Mouse (Mus musculus): ENCODE measurements around the gene Il5ra.

Il5ra gene

DNA sequence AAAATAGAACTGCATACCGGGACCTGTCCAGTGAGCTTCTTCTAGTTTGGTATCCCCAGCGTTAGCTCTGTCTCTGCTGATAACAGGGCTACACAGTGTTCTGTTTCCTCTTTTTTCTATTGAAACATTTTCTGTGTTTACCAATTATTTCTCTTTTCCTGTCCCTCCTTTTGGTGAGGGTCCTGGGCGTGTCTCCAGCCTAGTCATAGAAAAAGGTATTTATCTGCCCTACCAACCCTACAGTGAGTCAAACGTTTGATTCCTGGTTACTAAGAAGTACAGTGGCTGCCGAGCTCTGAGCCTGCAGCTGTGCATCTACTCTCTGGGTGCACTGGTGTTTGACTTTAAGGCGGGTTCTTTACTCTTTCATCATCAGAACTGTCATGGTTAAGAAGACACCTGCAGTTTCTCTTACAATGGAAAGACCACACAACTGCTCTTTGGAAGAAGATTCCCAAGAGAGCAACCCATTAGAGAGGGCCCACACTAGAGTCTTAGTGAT, at the start of gene Il5ra:
Gene Il5ra (minus strand): TSS at position 151 of the 502 bp plus-strand sequence.
- DNase-seq (ENCODE audit: low spot score): no peak

DNA sequence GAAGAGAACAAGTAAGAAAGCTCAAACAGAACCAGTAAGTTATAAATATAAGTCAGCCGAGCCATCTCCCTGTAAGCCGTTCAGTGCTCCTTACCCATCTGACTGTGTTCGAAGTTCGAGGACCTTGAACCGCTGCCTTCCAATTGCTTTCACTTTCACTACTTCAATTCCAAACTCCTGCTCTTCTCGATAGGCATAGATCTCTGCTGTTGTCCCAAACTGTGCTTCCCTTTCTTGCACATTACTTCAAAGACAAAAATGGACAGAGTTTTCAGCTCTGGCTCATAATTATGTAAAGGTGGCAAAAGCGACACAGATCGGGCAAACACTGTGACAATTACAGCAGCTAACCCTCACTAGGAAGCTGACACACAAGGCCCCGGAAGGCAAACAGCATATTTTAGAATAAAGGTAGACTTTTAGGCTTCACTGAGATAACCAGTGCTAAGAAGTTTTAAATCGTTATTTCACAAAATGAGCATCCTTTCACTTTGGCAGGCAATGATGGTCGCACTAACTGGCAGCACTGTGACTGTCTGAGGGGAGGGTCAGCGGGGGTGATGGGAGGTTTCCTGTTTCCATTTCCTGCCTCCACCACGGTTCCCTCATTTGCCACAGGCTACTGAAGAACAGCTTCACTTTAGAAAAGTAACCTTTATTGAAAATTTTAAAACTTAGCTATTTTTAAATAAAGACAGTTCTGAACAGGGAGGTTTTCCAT, 45.4 kb upstream of the Il5ra start:
- no peak for DNase-seq (ENCODE audit: low spot score)

- no peak for DNase-seq (ENCODE audit: low spot score)
Observed at GRCm38 (mm10) chr6:106793621-106794020, 44.8 kb upstream of the Il5ra start.

- DNase-seq (ENCODE audit: low spot score): no peak
Observed at GRCm38 (mm10) chr6:106793088-106793487, 44.3 kb upstream of the Il5ra start.

GRCm38 (mm10) chr6:106792486-106792885, 43.6 kb upstream of the Il5ra start:
- DNase-seq (ENCODE audit: low spot score): no peak

- DNase-seq (ENCODE audit: low spot score): no peak
Observed at GRCm38 (mm10) chr6:106791429-106791828, 42.6 kb upstream of the Il5ra start.

DNA sequence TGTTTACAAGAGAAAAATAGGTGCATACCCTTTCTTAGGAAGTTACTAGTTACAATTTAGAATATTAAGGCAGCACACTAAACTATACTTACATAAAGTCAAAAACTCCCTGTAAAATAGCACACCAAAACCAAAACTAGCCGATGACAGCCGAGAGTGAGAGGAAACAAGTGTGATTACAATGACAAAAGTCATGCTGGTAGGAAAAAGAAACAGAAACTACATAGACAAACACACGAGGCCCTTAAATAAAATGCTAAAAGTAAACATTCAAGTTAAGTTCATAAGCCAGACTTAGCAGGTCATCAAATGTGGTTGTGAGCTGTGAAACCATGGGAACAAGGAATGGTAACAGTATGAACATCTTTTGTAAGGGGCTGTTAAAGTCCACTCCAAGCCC, 38.3 kb upstream of the Il5ra start:
- no peak for DNase-seq (ENCODE audit: low spot score)

- no peak for DNase-seq (ENCODE audit: low spot score)
Observed at GRCm38 (mm10) chr6:106770046-106770445, 21.2 kb upstream of the Il5ra start.

GRCm38 (mm10) chr6:106769290-106769866, 20.5 kb upstream of the Il5ra start:
- no peak for DNase-seq (ENCODE audit: low spot score)

- peak; percentile 95 for DNase-seq (ENCODE audit: low spot score)
Observed at GRCm38 (mm10) chr6:106768640-106769289, 19.9 kb upstream of the Il5ra start, which contains the start of gene Trnt1. Gene Trnt1, plus strand, starts transcription at chr6:106769120.

DNA sequence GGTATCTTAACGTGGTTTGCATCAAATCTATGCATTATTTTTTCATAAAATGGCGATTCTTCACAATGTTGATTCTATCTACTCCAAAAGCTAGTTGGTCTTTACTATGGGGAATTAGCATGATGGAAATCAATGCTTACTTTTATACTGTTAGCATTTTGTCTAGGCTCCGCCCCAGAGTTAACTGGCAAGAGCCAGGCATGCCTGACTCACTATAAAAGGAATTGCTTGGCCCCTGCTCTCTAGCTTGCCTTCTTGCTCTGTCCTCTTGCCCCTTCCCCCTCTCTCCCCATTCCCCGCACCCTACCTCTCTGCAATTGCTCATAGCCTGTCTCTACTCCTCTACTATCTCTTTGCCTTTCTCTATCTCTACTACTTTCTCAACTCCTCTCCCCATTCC, 17.9 kb upstream of the Il5ra start:
- no peak for DNase-seq (ENCODE audit: low spot score)

GRCm38 (mm10) chr6:106765892-106766291, 17.1 kb upstream of the Il5ra start:
- DNase-seq (ENCODE audit: low spot score): no peak

GRCm38 (mm10) chr6:106761486-106761885, 12.6 kb upstream of the Il5ra start:
- no peak for DNase-seq (ENCODE audit: low spot score)

GRCm38 (mm10) chr6:106760473-106761218, 11.8 kb upstream of the Il5ra start:
- DNase-seq (ENCODE audit: low spot score): no peak

GRCm38 (mm10) chr6:106758299-106758698, 9.5 kb upstream of the Il5ra start:
- DNase-seq (ENCODE audit: low spot score): no peak

- DNase-seq (ENCODE audit: low spot score): no peak
Observed at GRCm38 (mm10) chr6:106750291-106750690, 1.5 kb upstream of the Il5ra start.

DNA sequence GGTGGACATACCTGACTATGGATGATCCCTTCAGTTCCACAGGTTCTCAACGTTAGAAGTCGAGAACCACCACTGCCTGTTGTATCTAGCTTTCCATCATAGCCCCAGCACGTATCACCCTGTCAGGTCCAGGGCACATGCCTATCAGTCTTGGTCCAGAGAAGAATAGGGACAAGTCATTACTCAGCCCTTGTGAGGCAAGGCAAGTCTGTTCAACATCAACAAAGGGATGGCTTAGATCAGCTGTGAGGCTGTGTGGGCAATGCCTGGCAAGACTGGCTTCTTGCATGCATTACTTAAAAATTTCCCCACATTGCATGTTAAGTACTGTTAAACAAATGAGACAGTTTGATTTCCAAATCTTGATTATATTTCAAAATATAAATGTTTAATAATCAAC, 1.0 kb downstream of the Il5ra start:
- no peak for DNase-seq (ENCODE audit: low spot score)

DNA sequence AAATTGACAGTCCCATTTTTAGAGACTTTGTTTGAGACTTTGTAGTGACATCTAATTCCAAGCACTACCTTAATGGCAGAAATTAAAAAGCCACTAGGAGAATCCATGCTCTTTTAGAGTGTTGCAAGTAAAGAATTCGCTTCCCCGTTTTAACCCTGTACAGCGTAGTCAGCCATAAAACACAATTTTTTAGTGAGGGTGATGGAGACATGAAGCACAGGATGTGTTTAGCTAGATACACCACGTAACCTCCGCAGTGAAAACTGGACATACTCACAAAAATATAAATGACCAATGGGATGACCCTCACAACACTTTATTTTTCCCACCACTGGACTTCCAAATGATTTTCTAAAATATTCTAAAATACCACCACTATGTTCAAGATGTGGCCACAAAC, 1.6 kb downstream of the Il5ra start:
- no peak for DNase-seq (ENCODE audit: low spot score)

- no peak for DNase-seq (ENCODE audit: low spot score)
Observed at GRCm38 (mm10) chr6:106745673-106746394, 3.0 kb downstream of the Il5ra start.

- DNase-seq (ENCODE audit: low spot score): no peak
Observed at GRCm38 (mm10) chr6:106743556-106744233, 5.1 kb downstream of the Il5ra start.

- DNase-seq (ENCODE audit: low spot score): no peak
Observed at GRCm38 (mm10) chr6:106740244-106740825, 8.5 kb downstream of the Il5ra start.
